14 mouse cellular contexts compared by ENCODE assay signal in genomic region chr2:31495046-31495476, GRCm38 (mm10). TPM values are rescaled to one million over a fixed set of nuclear protein-coding genes. Genes with fewer than 3 reads are reported as not detected.
DNase-seq lines count a peak whose midpoint lies in the region; ATAC-seq and TF ChIP-seq lines count a peak whose summit lies in the region.
"Had no signal": no experiment of that assay in that cellular context is flagged by ENCODE, and none has a peak within 500 bp of the region (broad histone marks: within the 10 kb centered on the region; RNA-seq: fewer than 3 reads in every experiment).

No protein-coding gene starts in this region.

- WGBS in forebrain, embryonic 10.5 days, result 25% methylated on average over 13 of the region's 13 CpGs
- WGBS in forebrain, postnatal 0 days, result 13% methylated on average over 13 of the region's 13 CpGs
- WGBS in forebrain, embryonic 12.5 days, result 19% methylated on average over 13 of the region's 13 CpGs
- 15% methylated on average over 13 of the region's 13 CpGs for WGBS in hindbrain, postnatal 0 days
- WGBS in neural tube, embryonic 13.5 days, result 8% methylated on average over 13 of the region's 13 CpGs

- no peak overlapping the region for H3K4me2 ChIP-seq in forebrain, postnatal 0 days (ENCODE audit: low read depth)
- H3K4me2 ChIP-seq in forebrain, embryonic 12.5 days, result peak overlapping the region; percentile 36
- H3K4me2 ChIP-seq in hindbrain, postnatal 0 days (ENCODE audit: low read depth, low read length), result 0 out of 2 replicates have a peak overlapping the region, but pooled peaks have one; percentile 34
- H3K4me2 ChIP-seq in neural tube, embryonic 13.5 days, result peak overlapping the region; percentile 37

- peaks cover 100% of the 10 kb centered on the region for H3K27me3 ChIP-seq in forebrain, embryonic 10.5 days (ENCODE audit: poor library complexity, severe bottlenecking)
- peaks cover 30% of the 10 kb centered on the region for H3K27me3 ChIP-seq in forebrain, postnatal 0 days (ENCODE audit: insufficient read depth, low read length)
- peaks cover 98% of the 10 kb centered on the region for H3K27me3 ChIP-seq in forebrain, embryonic 12.5 days
- H3K27me3 ChIP-seq in hindbrain, postnatal 0 days (ENCODE audit: insufficient read depth, low read length), result peaks cover 8% of the 10 kb centered on the region; the same call in 1 of the 2 replicates
- peaks cover 89% of the 10 kb centered on the region for H3K27me3 ChIP-seq in neural tube, embryonic 13.5 days

- H3K9ac ChIP-seq in forebrain, postnatal 0 days, result no peak overlapping the region
- H3K9ac ChIP-seq in forebrain, embryonic 12.5 days, result no peak overlapping the region
- no peak overlapping the region for H3K9ac ChIP-seq in hindbrain, postnatal 0 days (replicated peaks; ENCODE audit: low read length)
- H3K9ac ChIP-seq in neural tube, embryonic 13.5 days, result peak overlapping the region; percentile 44; the same call in 1 of the 2 replicates
- H3K9ac ChIP-seq: liver, embryonic 14.5 days had no signal

- peak overlapping the region; percentile 29 for H3K4me3 ChIP-seq in forebrain, embryonic 10.5 days
- no peak overlapping the region for H3K4me3 ChIP-seq in forebrain, postnatal 0 days (ENCODE audit: low read depth, low read length)
- H3K4me3 ChIP-seq in forebrain, embryonic 12.5 days (replicated peaks), result no peak overlapping the region
- H3K4me3 ChIP-seq in hindbrain, postnatal 0 days (ENCODE audit: low read length), result no peak overlapping the region
- no peak overlapping the region for H3K4me3 ChIP-seq in neural tube, embryonic 13.5 days
- H3K4me3 ChIP-seq: myocyte had no signal

- peaks cover 76% of the 10 kb centered on the region for H3K4me1 ChIP-seq in forebrain, embryonic 10.5 days
- peaks cover 15% of the 10 kb centered on the region; the same call in 1 of the 2 replicates for H3K4me1 ChIP-seq in forebrain, postnatal 0 days (ENCODE audit: insufficient read depth)
- peaks cover 74% of the 10 kb centered on the region for H3K4me1 ChIP-seq in forebrain, embryonic 12.5 days
- H3K4me1 ChIP-seq in hindbrain, postnatal 0 days (ENCODE audit: insufficient read depth, low read length), result 0 out of 2 replicates have a peak, but pooled peaks cover 15% of the 10 kb centered on the region
- peaks cover 74% of the 10 kb centered on the region for H3K4me1 ChIP-seq in neural tube, embryonic 13.5 days (replicated peaks)

- H3K9me3 ChIP-seq in forebrain, embryonic 10.5 days, result no peaks in the 10 kb centered on the region; the same call in 1 of the 2 replicates
- H3K9me3 ChIP-seq in forebrain, postnatal 0 days (ENCODE audit: low read length), result no peaks in the 10 kb centered on the region
- H3K9me3 ChIP-seq in forebrain, embryonic 12.5 days, result no peaks in the 10 kb centered on the region
- no peaks in the 10 kb centered on the region for H3K9me3 ChIP-seq in hindbrain, postnatal 0 days (ENCODE audit: low read length)
- H3K9me3 ChIP-seq in neural tube, embryonic 13.5 days, result no peaks in the 10 kb centered on the region

- peak; percentile 53 for DNase-seq in forebrain, embryonic 10.5 days (ENCODE audit: extremely low spot score, low spot score)
- no peak for DNase-seq in forebrain, postnatal 0 days
- peak; percentile 53 for DNase-seq in hindbrain, postnatal 0 days (ENCODE audit: low spot score)
- DNase-seq in frontal cortex, postnatal 10 days (ENCODE audit: low spot score in 2 of 2), result no peak
- no peak for DNase-seq in gastrocnemius, postnatal 25 days
- DNase-seq: adrenal gland, adult 2 months; spleen, adult 18-20 months had no signal

- H3K36me3 ChIP-seq in forebrain, embryonic 10.5 days (replicated peaks), result no peaks in the 10 kb centered on the region
- H3K36me3 ChIP-seq in forebrain, postnatal 0 days (ENCODE audit: insufficient read depth), result no peaks in the 10 kb centered on the region
- no peaks in the 10 kb centered on the region for H3K36me3 ChIP-seq in forebrain, embryonic 12.5 days (replicated peaks)
- H3K36me3 ChIP-seq in hindbrain, postnatal 0 days (ENCODE audit: insufficient read depth, low read length), result no peaks in the 10 kb centered on the region
- no peaks in the 10 kb centered on the region for H3K36me3 ChIP-seq in neural tube, embryonic 13.5 days

- H3K27ac ChIP-seq in forebrain, embryonic 10.5 days, result peak overlapping the region; percentile 69
- no peak overlapping the region for H3K27ac ChIP-seq in forebrain, postnatal 0 days (ENCODE audit: low read depth, low read length)
- H3K27ac ChIP-seq in forebrain, embryonic 12.5 days, result peak overlapping the region; percentile 53
- no peak overlapping the region for H3K27ac ChIP-seq in hindbrain, postnatal 0 days
- peak overlapping the region; percentile 6; the same call in 1 of the 2 replicates for H3K27ac ChIP-seq in neural tube, embryonic 13.5 days (replicated peaks)
- H3K27ac ChIP-seq: liver, embryonic 14.5 days; stomach, postnatal 0 days had no signal

- ATAC-seq in forebrain, postnatal 0 days, result no peak
- peak; percentile 17; the same call in 1 of the 2 replicates for ATAC-seq in forebrain, embryonic 12.5 days (ENCODE audit: low FRiP score)
- ATAC-seq in hindbrain, postnatal 0 days, result peak; percentile 48
- ATAC-seq in neural tube, embryonic 13.5 days (ENCODE audit: low read depth), result peak; percentile 51
- ATAC-seq in CD4-positive, CD25-positive, alpha-beta regulatory T cell, adult 4 months, result no peak
- ATAC-seq: intestine, postnatal 0 days had no signal

- TF ChIP-seq CTCF in forebrain, postnatal 0 days (IDR thresholded peaks at IDR 0.05; ENCODE audit: low read depth), result no peak
- no peak for TF ChIP-seq CTCF in hindbrain, postnatal 0 days (IDR thresholded peaks at IDR 0.05; ENCODE audit: low read depth)

RNA-seq across cellular contexts. Expression of gene Ass1, which starts 25.1 kb away (rescaled TPM):
- polyA plus RNA-seq in forebrain, embryonic 10.5 days (2016; fragmentation: Nextera tagmentation; extraction: Ambion mirVana), result 7.3 and 7.6 TPM in 2 replicates
- 16.2 and 18.0 TPM in 2 replicates for total RNA-seq in forebrain, postnatal 0 days (2014; rRNA removed)
- 11.8 and 17.9 TPM in 2 replicates for polyA plus RNA-seq in forebrain, postnatal 0 days (2015; fragmentation: Nextera tagmentation; extraction: Ambion mirVana)
- 4.0 and 4.9 TPM in 2 replicates for polyA plus RNA-seq in forebrain, embryonic 12.5 days (2016; fragmentation: Nextera tagmentation; extraction: Ambion mirVana)
- total RNA-seq in hindbrain, postnatal 0 days (2014; rRNA removed), result 25.3 and 33.3 TPM in 2 replicates
- polyA plus RNA-seq in hindbrain, postnatal 0 days (2015; fragmentation: Nextera tagmentation; extraction: Ambion mirVana), result 28.9 and 29.0 TPM in 2 replicates
- 12.5 and 14.8 TPM in 2 replicates for polyA plus RNA-seq in neural tube, embryonic 13.5 days (2015; fragmentation: Nextera tagmentation; extraction: Ambion mirVana)
- 100 to 1,000 TPM; 415 to 537 TPM for polyA plus RNA-seq in CD4-positive, CD25-positive, alpha-beta regulatory T cell, adult 4 months (2017; shearing (Covaris generic))
- 1 to 10 TPM; 2.0 to 2.7 TPM for total RNA-seq in gastrocnemius, postnatal 25 days (2021)

Comparison
In these comparisons a context has a peak if more than half of its experiments do, and no peak if none do; other contexts are left out.
1. DNase-seq: peak in forebrain, embryonic 10.5 days (single experiment) and hindbrain, postnatal 0 days (single experiment); none in forebrain, postnatal 0 days (single experiment), frontal cortex, postnatal 10 days (0 of 2) and gastrocnemius, postnatal 25 days (single experiment).
2. H3K27ac ChIP-seq: peak in forebrain, embryonic 10.5 days (single experiment), forebrain, embryonic 12.5 days (single experiment) and neural tube, embryonic 13.5 days (single experiment); none in forebrain, postnatal 0 days (single experiment) and hindbrain, postnatal 0 days (single experiment).
3. ATAC-seq: peak in forebrain, embryonic 12.5 days (single experiment), hindbrain, postnatal 0 days (single experiment) and neural tube, embryonic 13.5 days (single experiment); none in forebrain, postnatal 0 days (single experiment) and CD4-positive, CD25-positive, alpha-beta regulatory T cell, adult 4 months (single experiment).
4. RNA of gene Ass1, which starts 25.1 kb away (polyA plus RNA-seq): 415 to 537 TPM in CD4-positive, CD25-positive, alpha-beta regulatory T cell, adult 4 months; 28.9 to 29.0 TPM in hindbrain, postnatal 0 days, 11.8 to 17.9 TPM in forebrain, postnatal 0 days, 12.5 to 14.8 TPM in neural tube, embryonic 13.5 days, 7.3 to 7.6 TPM in forebrain, embryonic 10.5 days and 4.0 to 4.9 TPM in forebrain, embryonic 12.5 days; every median in the first group is over 10 times any median in the second.